Mouse (Mus musculus) liver, embryonic 14.5 days (tissue): ENCODE data around the gene Sox2. TPM values are rescaled to one million over a fixed set of nuclear protein-coding genes. Genes with fewer than 3 reads are reported as not detected.

Source experiments
- ATAC-seq: fragments of 200-750 bp; cut with Nextera tagmentation; 2 replicates; pipeline ENCODE4 v1.8.0; 2017; ENCODE audit warnings: moderate number of reproducible peaks, mild to moderate bottlenecking, moderate library complexity; ENCODE audit not compliant: insufficient read depth
- DNase-seq, 3 experiments: peaks; one replicate each; pipeline ENCODE4 v3.0.0-alpha.2; 2012 to 2013; ENCODE audit warnings: low read depth in 3 of 3, low spot score in 3 of 3
- H3K27ac ChIP-seq: fragments of 300-500 bp; sonication (generic); 2 replicates; pipeline ENCODE4 v1.5.1; 2014; ENCODE audit warnings: moderate library complexity, mild to moderate bottlenecking, control low read depth, inconsistent platforms
- H3K27me3 ChIP-seq: fragments of 300-500 bp; sonication (generic); 2 replicates; pipeline ENCODE4 v1.6.1; 2014; ENCODE audit warnings: mild to moderate bottlenecking, low read length, moderate library complexity; ENCODE audit not compliant: control insufficient read depth, insufficient read depth
- H3K36me3 ChIP-seq: fragments of 300-500 bp; sonication (generic); replicated peaks from 2 replicates; pipeline ENCODE4 v1.6.1; 2014; ENCODE audit warnings: low read depth; ENCODE audit not compliant: control insufficient read depth, insufficient read depth
- H3K4me1 ChIP-seq, 2 experiments: fragments of 200-500 bp in 1 of 2; fragments of 300-500 bp in 1 of 2; sonication (generic) in 1 of 2; replicated peaks; 2 replicates each; pipeline ENCODE4 v1.6.1; 2012 to 2014; ENCODE audit warnings: antibody characterized with exemption in 1 of 2, inconsistent platforms in 1 of 2, low read length in 1 of 2; ENCODE audit not compliant: control insufficient read depth in 2 of 2, insufficient read depth in 2 of 2
- H3K4me2 ChIP-seq: fragments of 300-500 bp; sonication (generic); 2 replicates; pipeline ENCODE4 v1.6.1; 2014; ENCODE audit warnings: low read depth, mild to moderate bottlenecking, control low read depth, moderate library complexity
- H3K4me3 ChIP-seq, 2 experiments: fragments of 200-500 bp in 1 of 2; fragments of 300-500 bp in 1 of 2; sonication (generic) in 1 of 2; 2 replicates each; pipeline ENCODE4 v1.5.1; 2012 to 2014; ENCODE audit warnings: low read depth in 2 of 2, low read length in 2 of 2, mild to moderate bottlenecking in 2 of 2, control low read depth in 1 of 2, inconsistent platforms in 1 of 2, moderate library complexity in 1 of 2; ENCODE audit not compliant: insufficient read depth in 1 of 2
- H3K9ac ChIP-seq: fragments of 300-500 bp; sonication (generic); replicated peaks from 2 replicates; pipeline ENCODE4 v1.6.1; 2014; ENCODE audit warnings: mild to moderate bottlenecking, control low read depth, moderate library complexity
- H3K9me3 ChIP-seq: fragments of 300-500 bp; sonication (generic); 2 replicates; pipeline ENCODE4 v1.6.1; 2016; ENCODE audit warnings: low read length, mixed read lengths; ENCODE audit not compliant: control insufficient read depth
- CTCF ChIP-seq: IDR thresholded peaks from 2 replicates; pipeline ENCODE4 v1.5.1; 2016; ENCODE audit warnings: antibody characterized with exemption, low read depth, control low read depth
- EP300 ChIP-seq: IDR thresholded peaks from 2 replicates; pipeline ENCODE4 v1.6.1; 2016; ENCODE audit warnings: antibody characterized with exemption, low read depth
- WGBS: fragments of 180-500 bp; shearing (Covaris S2); extraction: QIAGEN DNeasy Blood & Tissue Kit; methylation state at CpG from one replicate; pipeline ENCODE4 v1.1.7; 2014; ENCODE audit not compliant: insufficient replicate concordance; 5-methylcytosine and 5-hydroxymethylcytosine counted together
- polyA plus RNA-seq, 2 experiments: library from polyadenylated mRNA; depleted of rRNA in 1 of 2; stranded (reverse) in 1 of 2; unstranded in 1 of 2; fragments of >200 nt; fragmentation: Nextera tagmentation in 1 of 2; extraction: Ambion mirVana in 1 of 2; gene quantifications; 2 replicates each; pipeline versions ENCODE4 v1.2.1 to v1.2.3; 2012 to 2014

Sox2 gene
- polyA plus RNA-seq, 2 experiments = 0.06 TPM; not detected in 1

DNA sequence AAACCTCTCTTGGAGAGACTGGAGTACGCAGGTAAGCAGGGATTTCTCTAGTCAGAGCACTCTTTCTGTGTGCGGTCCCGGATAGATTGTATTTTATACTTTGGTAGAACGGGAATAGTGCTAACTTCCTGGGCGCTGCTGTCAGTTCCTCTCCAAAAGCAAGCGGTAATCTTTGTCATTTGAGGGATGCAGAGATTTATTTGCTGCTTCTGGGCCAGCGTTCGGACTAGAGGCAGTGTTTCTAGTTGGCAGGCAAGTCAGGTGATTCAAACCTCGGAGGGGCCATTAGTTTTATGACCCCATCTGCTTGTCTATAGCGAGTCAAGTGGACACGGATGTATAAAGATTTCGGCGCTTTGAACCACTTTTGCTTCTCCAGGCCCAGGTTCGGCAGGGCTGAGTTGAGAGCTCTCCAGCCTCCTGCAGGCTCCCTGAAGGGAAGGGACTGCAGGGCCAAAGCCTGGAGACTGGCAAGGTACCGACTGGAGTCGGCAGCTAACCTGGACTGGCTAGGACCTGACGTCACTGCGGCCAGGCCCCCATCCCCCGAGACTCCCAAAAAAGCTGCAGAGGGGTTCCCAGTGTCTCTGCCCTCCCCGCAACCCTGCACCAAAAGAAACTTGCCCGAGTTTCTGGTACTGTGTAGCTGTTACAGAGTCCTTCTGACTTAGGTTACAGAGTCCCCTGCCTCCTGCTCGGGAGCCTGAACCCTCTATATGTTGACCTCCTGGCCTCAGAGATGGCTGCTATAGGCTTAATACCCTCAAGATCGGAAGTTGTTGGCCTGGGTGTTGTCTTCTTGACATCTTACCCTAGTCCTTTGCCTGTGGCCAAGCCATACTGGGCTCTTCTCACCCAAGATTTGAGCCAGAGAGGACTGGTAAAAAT is 6.9 kb downstream of the Sox2 start:
- no peak overlapping the region for H3K9ac ChIP-seq
- H3K27me3 ChIP-seq = peaks cover 100% of the 10 kb centered on the region
- 5% methylated on average over 23 of the region's 23 CpGs for WGBS
- no peak overlapping the region for H3K4me3 ChIP-seq
- H3K4me2 ChIP-seq = no peak overlapping the region
- H3K27ac ChIP-seq = no peak overlapping the region
- TF ChIP-seq EP300 (no peak), CTCF (no peak)
- H3K36me3 ChIP-seq = no peaks in the 10 kb centered on the region
- no peaks in the 10 kb centered on the region for H3K9me3 ChIP-seq
- no peak for DNase-seq
- no peaks in the 10 kb centered on the region for H3K4me1 ChIP-seq
- no peak for ATAC-seq

GRCm38 (mm10) chr3:34657701-34658090 is 7.5 kb downstream of the Sox2 start:
- no peak overlapping the region for H3K4me3 ChIP-seq
- WGBS = 8% methylated on average over 2 of the region's 2 CpGs
- H3K27me3 ChIP-seq = peaks cover 100% of the 10 kb centered on the region
- no peaks in the 10 kb centered on the region for H3K36me3 ChIP-seq
- no peak overlapping the region for H3K4me2 ChIP-seq
- H3K9me3 ChIP-seq = no peaks in the 10 kb centered on the region
- no peak for DNase-seq
- no peak for ATAC-seq
- H3K4me1 ChIP-seq = no peaks in the 10 kb centered on the region
- H3K27ac ChIP-seq = no peak overlapping the region
- H3K9ac ChIP-seq = no peak overlapping the region
- TF ChIP-seq CTCF (no peak), EP300 (no peak)

DNA sequence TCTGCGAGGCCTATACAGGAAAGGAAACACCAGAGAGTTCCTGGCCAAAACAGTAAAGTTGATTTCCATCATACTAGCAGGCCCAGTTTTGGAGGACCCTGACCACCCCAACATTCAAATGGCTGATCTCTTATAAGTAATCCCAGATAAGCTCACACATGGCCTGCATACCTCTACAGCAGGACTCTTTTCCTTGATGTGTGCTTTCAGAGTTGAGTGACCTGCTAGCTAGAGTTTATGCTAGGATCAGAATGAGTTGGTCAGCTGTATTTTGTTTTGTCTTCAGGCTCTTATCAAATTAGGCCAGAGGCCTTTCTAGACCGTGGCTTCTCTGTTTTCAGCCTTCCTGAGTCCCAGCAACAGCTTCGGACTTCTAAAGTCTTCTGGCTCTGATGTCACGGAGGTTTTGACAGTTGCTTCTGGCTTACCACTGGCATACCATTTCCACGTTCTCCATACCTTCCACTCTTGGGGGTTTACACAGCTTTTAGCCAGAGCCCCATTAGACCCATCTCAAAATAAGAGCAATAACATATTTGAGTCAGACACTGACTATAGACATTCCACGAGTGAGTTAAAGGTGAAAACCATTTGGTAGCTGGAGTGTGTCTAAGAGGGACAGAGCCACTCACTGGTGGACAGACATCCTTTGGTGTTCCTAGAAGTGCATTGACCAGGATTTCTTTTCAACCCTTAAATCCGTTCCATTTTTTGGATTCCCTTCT is 8.2 kb downstream of the Sox2 start:
- no peak for TF ChIP-seq CTCF
- no peak for TF ChIP-seq EP300
- H3K9me3 ChIP-seq = no peaks in the 10 kb centered on the region
- no peaks in the 10 kb centered on the region for H3K36me3 ChIP-seq
- no peak overlapping the region for H3K4me3 ChIP-seq
- ATAC-seq (no peak), DNase-seq (no peak)
- whole genome bisulfite sequencing = 31% methylated on average over 7 of the region's 7 CpGs
- peaks cover 100% of the 10 kb centered on the region for H3K27me3 ChIP-seq
- no peaks in the 10 kb centered on the region for H3K4me1 ChIP-seq
- no peak overlapping the region for H3K9ac ChIP-seq
- no peak overlapping the region for H3K27ac ChIP-seq
- H3K4me2 ChIP-seq = no peak overlapping the region

GRCm38 (mm10) chr3:34658966-34659535 is 8.8 kb downstream of the Sox2 start:
- no peak overlapping the region for H3K9ac ChIP-seq
- WGBS = 28% methylated on average over 8 of the region's 8 CpGs
- no peaks in the 10 kb centered on the region for H3K4me1 ChIP-seq
- H3K36me3 ChIP-seq = no peaks in the 10 kb centered on the region
- H3K27me3 ChIP-seq = peaks cover 100% of the 10 kb centered on the region
- no peak for TF ChIP-seq CTCF
- TF ChIP-seq EP300 = no peak
- no peak for DNase-seq
- no peak for ATAC-seq
- no peak overlapping the region for H3K4me2 ChIP-seq
- no peak overlapping the region for H3K27ac ChIP-seq
- no peak overlapping the region for H3K4me3 ChIP-seq
- H3K9me3 ChIP-seq = no peaks in the 10 kb centered on the region

DNA sequence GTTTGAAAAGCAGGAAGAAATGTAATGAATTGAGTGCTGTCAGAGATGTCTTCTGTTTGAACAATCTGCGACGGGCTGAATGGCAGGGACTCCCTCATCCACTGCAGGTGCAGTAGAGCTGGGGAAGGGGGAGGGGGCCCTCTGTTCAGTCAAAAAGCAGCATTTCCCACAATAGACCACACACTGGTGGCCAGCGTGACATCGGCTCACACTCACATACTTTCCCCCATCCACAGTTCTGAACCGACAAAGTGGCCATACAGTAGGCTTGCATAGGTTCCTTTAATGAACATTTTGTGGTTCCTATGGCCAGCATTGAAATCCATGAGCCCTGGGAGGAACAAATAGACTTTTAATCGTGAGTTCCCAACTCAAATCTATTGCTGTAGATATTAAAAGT is 9.7 kb downstream of the Sox2 start:
- no peak for DNase-seq

More for the DNA sequence above, 9.7 kb downstream of the Sox2 start:
- Histone ChIP-seq H3K27ac (no peak overlapping the region), H3K9me3 (no peaks in the 10 kb centered on the region), H3K4me2 (no peak overlapping the region), H3K9ac (no peak overlapping the region), H3K27me3 (peaks cover 100% of the 10 kb centered on the region), H3K4me1 (no peaks in the 10 kb centered on the region), H3K4me3 (no peak overlapping the region), H3K36me3 (no peaks in the 10 kb centered on the region)
- TF ChIP-seq CTCF (no peak), EP300 (no peak)
- WGBS = 9% methylated on average over 6 of the region's 6 CpGs
- no peak for ATAC-seq
